Mouse (Mus musculus) heart, postnatal 0 days (tissue): ENCODE measurements around the gene Tmcc2.

Experiments used
- CTCF ChIP-seq: IDR thresholded peaks from 2 replicates; pipeline ENCODE4 v1.5.1; 2016; ENCODE audit warnings: antibody characterized with exemption, control low read depth, low read depth
- EP300 ChIP-seq: IDR thresholded peaks from 2 replicates; pipeline ENCODE4 v1.6.1; 2016; ENCODE audit warnings: antibody characterized with exemption, low read depth

DNA sequence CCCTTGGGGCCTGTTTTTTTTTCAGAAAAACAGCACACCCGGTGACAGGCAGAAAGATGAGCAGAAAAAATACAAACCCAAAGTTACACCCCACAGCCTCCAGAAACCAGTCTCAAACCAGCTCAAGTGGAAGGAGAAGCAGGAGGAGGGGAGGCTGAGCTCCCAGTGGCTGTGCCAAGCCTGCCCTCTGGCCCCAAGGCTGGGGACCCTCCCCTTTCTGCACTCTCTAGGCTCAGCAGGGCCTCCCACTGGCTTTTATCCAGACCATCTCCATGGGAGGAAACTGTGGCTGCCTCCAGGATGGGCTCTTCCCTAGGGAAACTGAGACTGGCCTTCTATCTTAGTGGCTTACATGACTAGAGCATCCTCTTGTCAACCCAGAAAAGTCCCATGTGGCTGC lies 34.2 kb downstream of the Tmcc2 start:
- TF ChIP-seq CTCF = no peak
- no peak for TF ChIP-seq EP300
